Mouse (Mus musculus): ENCODE results near the gene Samhd1.

DNA sequence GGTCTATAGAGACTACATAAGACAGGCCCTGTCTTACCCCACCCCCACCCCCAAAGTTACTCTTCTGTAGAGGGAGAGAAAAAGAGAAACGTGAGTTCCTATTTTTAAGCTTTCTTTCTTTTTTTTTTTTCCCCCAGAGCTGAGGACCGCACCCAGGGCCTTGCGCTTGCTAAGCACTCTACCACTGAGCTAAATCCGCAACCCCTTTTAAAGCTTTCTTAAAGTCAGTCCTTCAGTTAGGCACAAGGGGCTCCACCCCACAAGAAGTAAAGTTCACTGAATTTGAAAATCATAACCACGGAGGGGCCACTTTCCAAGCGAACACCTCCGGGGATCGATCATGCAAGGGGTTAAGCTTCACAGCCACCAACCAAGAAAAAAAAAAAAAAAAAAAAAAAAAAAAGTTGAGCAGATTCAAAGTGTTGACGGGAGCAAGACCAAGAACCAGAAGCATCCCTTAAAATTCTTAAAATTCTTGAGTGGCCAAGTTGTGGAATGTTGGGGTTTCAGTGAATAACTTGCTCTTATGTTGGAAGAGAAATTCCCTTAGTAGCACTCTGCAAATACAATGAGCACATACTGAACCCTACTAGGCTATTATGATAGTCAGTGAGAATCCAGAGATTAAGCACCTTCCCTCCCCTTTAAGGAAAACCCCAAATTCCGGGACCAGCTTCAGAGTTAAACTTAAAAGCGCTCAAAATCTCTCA, 1.1 kb downstream of the Samhd1 start:
- no peak for TF ChIP-seq CTCF (IDR thresholded peaks at IDR 0.05; ENCODE audit: low read depth)
- no peak for TF ChIP-seq EP300 (IDR thresholded peaks at IDR 0.05; ENCODE audit: low read depth)

All from heart, postnatal 0 days (tissue).